Mouse (Mus musculus) stomach, postnatal 0 days (tissue): ENCODE measurements around the gene Parvb. TPM values are rescaled to one million over a fixed set of nuclear protein-coding genes. Genes with fewer than 3 reads are reported as not detected.
A peak's percentile ranks its signal among the peaks of the same experiment; 100 is the strongest.

Experiments used
- ATAC-seq: fragments of 200-750 bp; cut with Nextera tagmentation; 2 replicates; pipeline ENCODE4 v1.8.0; 2017; ENCODE audit not compliant: low FRiP score, low TSS enrichment
- DNase-seq: peaks from one replicate; pipeline ENCODE4 v3.0.0-alpha.2; 2016; ENCODE audit warnings: low spot score
- H3K27ac ChIP-seq: fragments of 300-500 bp; sonication (generic); replicated peaks from 2 replicates; pipeline ENCODE4 v1.5.1; 2014; ENCODE audit warnings: mild to moderate bottlenecking, control low read depth
- H3K27me3 ChIP-seq: fragments of 300-500 bp; sonication (generic); 2 replicates; pipeline ENCODE4 v1.6.1; 2014; ENCODE audit warnings: low read length; ENCODE audit not compliant: control insufficient read depth, insufficient read depth
- H3K36me3 ChIP-seq: fragments of 300-500 bp; sonication (generic); 2 replicates; pipeline ENCODE4 v1.6.1; 2014; ENCODE audit warnings: low read length, mixed read lengths; ENCODE audit not compliant: control insufficient read depth, insufficient read depth
- H3K4me1 ChIP-seq: fragments of 300-500 bp; sonication (generic); replicated peaks from 2 replicates; pipeline ENCODE4 v1.6.1; 2014; ENCODE audit warnings: antibody characterized with exemption; ENCODE audit not compliant: control insufficient read depth, insufficient read depth
- H3K4me2 ChIP-seq: fragments of 300-500 bp; sonication (generic); replicated peaks from 2 replicates; pipeline ENCODE4 v1.6.1; 2014; ENCODE audit warnings: low read depth, mild to moderate bottlenecking, control low read depth, moderate library complexity
- H3K4me3 ChIP-seq: fragments of 300-500 bp; sonication (generic); 2 replicates; pipeline ENCODE4 v1.5.1; 2014; ENCODE audit warnings: low read depth, low read length, control low read depth
- H3K9ac ChIP-seq: fragments of 300-500 bp; sonication (generic); 2 replicates; pipeline ENCODE4 v1.6.1; 2014; ENCODE audit warnings: mild to moderate bottlenecking, low read length, control low read depth, mixed read lengths
- H3K9me3 ChIP-seq: fragments of 300-500 bp; sonication (generic); 2 replicates; pipeline ENCODE4 v1.6.1; 2016; ENCODE audit warnings: low read length; ENCODE audit not compliant: control insufficient read depth
- CTCF ChIP-seq: IDR thresholded peaks from 2 replicates; pipeline ENCODE4 v1.5.1; 2016; ENCODE audit warnings: antibody characterized with exemption, low read depth, mild to moderate bottlenecking, moderate library complexity
- EP300 ChIP-seq: optimal IDR thresholded peaks from 2 replicates; pipeline ENCODE3; 2016; ENCODE audit warnings: antibody characterized with exemption
- WGBS: fragments of 180-500 bp; shearing (Covaris S2); extraction: QIAGEN DNeasy Blood & Tissue Kit; methylation state at CpG from one replicate; pipeline ENCODE4 v1.1.7; 2014; 5-methylcytosine and 5-hydroxymethylcytosine counted together
- polyA plus RNA-seq: library from polyadenylated mRNA; unstranded; fragments of >200 nt; fragmentation: Nextera tagmentation; extraction: Ambion mirVana; gene quantifications from 2 replicates; pipeline ENCODE4 v1.2.1, GENCODE M21; 2015

Gene Parvb
- polyA plus RNA-seq, 1 experiment from 2014 or later, result 1.1 TPM

GRCm38 (mm10) chr15:84312878-84313565 lies 81.2 kb downstream of the Parvb start:
- no peaks in the 10 kb centered on the region for H3K27me3 ChIP-seq
- no peak for TF ChIP-seq CTCF
- TF ChIP-seq EP300, result no peak
- DNase-seq (no peak), ATAC-seq (no peak)
- no peaks in the 10 kb centered on the region for H3K9me3 ChIP-seq
- H3K36me3 ChIP-seq, result no peaks in the 10 kb centered on the region
- H3K4me1 ChIP-seq, result no peaks in the 10 kb centered on the region
- no peak overlapping the region for H3K9ac ChIP-seq
- no peak overlapping the region for H3K4me3 ChIP-seq
- 59% methylated on average over 9 of the region's 10 CpGs for whole genome bisulfite sequencing
- no peak overlapping the region for H3K4me2 ChIP-seq
- H3K27ac ChIP-seq, result no peak overlapping the region

- H3K9ac ChIP-seq, result no peak overlapping the region
- DNase-seq, result no peak
- WGBS, result 30% methylated on average over 9 of the region's 9 CpGs
These were observed 81.7 kb downstream of the Parvb start for GRCm38 (mm10) chr15:84313566-84313878.

GRCm38 (mm10) chr15:84314420-84315080 lies 82.7 kb downstream of the Parvb start:
- no peak for ATAC-seq
- Histone ChIP-seq H3K27ac (no peak overlapping the region), H3K9ac (no peak overlapping the region), H3K27me3 (no peaks in the 10 kb centered on the region), H3K9me3 (no peaks in the 10 kb centered on the region), H3K4me3 (no peak overlapping the region), H3K4me1 (no peaks in the 10 kb centered on the region), H3K36me3 (no peaks in the 10 kb centered on the region), H3K4me2 (no peak overlapping the region)
- DNase-seq, result no peak
- TF ChIP-seq CTCF (no peak), EP300 (no peak)
- 53% methylated on average over 18 of the region's 18 CpGs for WGBS

More at GRCm38 (mm10) chr15:84313566-84313878, 81.7 kb downstream of the Parvb start:
- Histone ChIP-seq H3K9me3 (no peaks in the 10 kb centered on the region), H3K27me3 (no peaks in the 10 kb centered on the region), H3K27ac (no peak overlapping the region), H3K4me3 (no peak overlapping the region), H3K4me1 (no peaks in the 10 kb centered on the region), H3K4me2 (no peak overlapping the region), H3K36me3 (no peaks in the 10 kb centered on the region)
- 0 out of 2 replicates have a peak, but pooled peaks have one; percentile 7 for ATAC-seq
- TF ChIP-seq EP300 (no peak), CTCF (no peak)

- Histone ChIP-seq H3K36me3 (no peaks in the 10 kb centered on the region), H3K27me3 (no peaks in the 10 kb centered on the region), H3K4me2 (no peak overlapping the region), H3K9ac (no peak overlapping the region), H3K4me1 (no peaks in the 10 kb centered on the region), H3K9me3 (no peaks in the 10 kb centered on the region), H3K4me3 (no peak overlapping the region), H3K27ac (no peak overlapping the region)
- 50% methylated on average over 15 of the region's 15 CpGs for WGBS
- DNase-seq (peak; percentile 22), ATAC-seq (peak; percentile 59; the same call in 1 of the 2 replicates)
- TF ChIP-seq EP300 (no peak), CTCF (no peak)
These were observed 83.6 kb downstream of the Parvb start for GRCm38 (mm10) chr15:84315276-84316046.

GRCm38 (mm10) chr15:84319393-84319792 lies 87.5 kb downstream of the Parvb start:
- ATAC-seq, result no peak
- H3K4me3 ChIP-seq, result no peak overlapping the region
- H3K27ac ChIP-seq, result no peak overlapping the region

More at GRCm38 (mm10) chr15:84319393-84319792, 87.5 kb downstream of the Parvb start:
- TF ChIP-seq CTCF (no peak), EP300 (no peak)
- Histone ChIP-seq H3K9me3 (no peaks in the 10 kb centered on the region), H3K36me3 (no peaks in the 10 kb centered on the region), H3K4me1 (no peaks in the 10 kb centered on the region), H3K9ac (no peak overlapping the region), H3K27me3 (no peaks in the 10 kb centered on the region), H3K4me2 (no peak overlapping the region)
- WGBS, result 84% methylated on average over 4 of the region's 4 CpGs
- DNase-seq, result no peak
